Mouse (Mus musculus) liver, postnatal 0 days (tissue): ENCODE measurements around the gene Cdkl2.

ENCODE experiments used
- CTCF ChIP-seq: sonication (generic); IDR thresholded peaks from 2 replicates; pipeline ENCODE4 v1.5.1; 2016; ENCODE audit warnings: antibody characterized with exemption, low read depth
- EP300 ChIP-seq: IDR thresholded peaks from 2 replicates; pipeline ENCODE4 v1.6.1; 2016; ENCODE audit warnings: antibody characterized with exemption, low read depth, mild to moderate bottlenecking

- TF ChIP-seq CTCF (no peak), EP300 (no peak)
Observed at GRCm38 (mm10) chr5:91993061-91993460, 50.6 kb downstream of the Cdkl2 start.
